Mouse (Mus musculus) embryonic facial prominence, embryonic 15.5 days (tissue): ENCODE measurements at regions not wholly inside any gene's neighbourhood (a gene's known extent, or its start where the extent isn't known, plus 50 kb on each side); places are given as distances from the start of the nearest gene placed in this dataset.

ENCODE experiments used
- ATAC-seq: fragments of 200-750 bp; cut with Nextera tagmentation; 2 replicates; pipeline ENCODE4 v1.8.0; 2017; ENCODE audit warnings: low read depth, moderate TSS enrichment; ENCODE audit not compliant: insufficient number of reproducible peaks, low FRiP score, low TSS enrichment
- H3K27ac ChIP-seq: fragments of 300-500 bp; sonication (generic); replicated peaks from 2 replicates; pipeline ENCODE4 v1.5.1; 2015; ENCODE audit warnings: mild to moderate bottlenecking, inconsistent platforms
- H3K27me3 ChIP-seq: fragments of 300-500 bp; sonication (generic); 2 replicates; pipeline ENCODE4 v1.6.1; 2015; ENCODE audit warnings: inconsistent platforms
- H3K36me3 ChIP-seq: fragments of 300-500 bp; sonication (generic); 2 replicates; pipeline ENCODE4 v1.6.1; 2015; ENCODE audit warnings: mild to moderate bottlenecking, inconsistent platforms
- H3K4me1 ChIP-seq: fragments of 300-500 bp; sonication (generic); 2 replicates; pipeline ENCODE4 v1.6.1; 2015; ENCODE audit warnings: inconsistent platforms
- H3K4me2 ChIP-seq: fragments of 300-500 bp; sonication (generic); replicated peaks from 2 replicates; pipeline ENCODE4 v1.6.1; 2015; ENCODE audit warnings: mild to moderate bottlenecking, inconsistent platforms
- H3K4me3 ChIP-seq: fragments of 300-500 bp; sonication (generic); replicated peaks from 2 replicates; pipeline ENCODE4 v1.5.1; 2015; ENCODE audit warnings: mild to moderate bottlenecking, inconsistent platforms
- H3K9ac ChIP-seq: fragments of 300-500 bp; sonication (generic); 2 replicates; pipeline ENCODE4 v1.6.1; 2015; ENCODE audit warnings: inconsistent platforms
- H3K9me3 ChIP-seq: fragments of 300-500 bp; sonication (generic); replicated peaks from 2 replicates; pipeline ENCODE4 v1.6.1; 2016; ENCODE audit warnings: inconsistent platforms
- WGBS: fragments of 180-500 bp; shearing (Covaris S2); methylation state at CpG from one replicate; pipeline ENCODE4 v1.1.7; 2015; 5-methylcytosine and 5-hydroxymethylcytosine counted together

GRCm38 (mm10) chr5:116766261-116766660 is 174.6 kb upstream of the Srrm4 start:
- no peak overlapping the region for H3K4me2 ChIP-seq
- H3K27ac ChIP-seq, result no peak overlapping the region
- ATAC-seq, result no peak
- H3K36me3 ChIP-seq, result no peaks in the 10 kb centered on the region
- no peak overlapping the region for H3K9ac ChIP-seq
- no peaks in the 10 kb centered on the region for H3K27me3 ChIP-seq
- H3K9me3 ChIP-seq, result no peaks in the 10 kb centered on the region; the same call in 1 of the 2 replicates
- no peaks in the 10 kb centered on the region for H3K4me1 ChIP-seq
- 83% methylated on average over 2 of the region's 2 CpGs for whole genome bisulfite sequencing
- H3K4me3 ChIP-seq, result no peak overlapping the region

- no peak overlapping the region for H3K9ac ChIP-seq
- no peak overlapping the region for H3K4me3 ChIP-seq
- WGBS, result 84% methylated on average over 6 of the region's 6 CpGs
- ATAC-seq, result no peak
- no peaks in the 10 kb centered on the region for H3K27me3 ChIP-seq
- no peak overlapping the region for H3K27ac ChIP-seq
- H3K36me3 ChIP-seq, result no peaks in the 10 kb centered on the region
- no peaks in the 10 kb centered on the region for H3K4me1 ChIP-seq
- no peak overlapping the region for H3K4me2 ChIP-seq
- H3K9me3 ChIP-seq, result no peaks in the 10 kb centered on the region; the same call in 1 of the 2 replicates
Observed at GRCm38 (mm10) chr5:116761323-116761722, 169.7 kb upstream of the Srrm4 start.

GRCm38 (mm10) chr5:116758687-116759086 is 167.1 kb upstream of the Srrm4 start:
- Histone ChIP-seq H3K9ac (no peak overlapping the region), H3K9me3 (no peaks in the 10 kb centered on the region), H3K27ac (no peak overlapping the region), H3K4me1 (no peaks in the 10 kb centered on the region), H3K4me3 (no peak overlapping the region), H3K36me3 (no peaks in the 10 kb centered on the region), H3K4me2 (no peak overlapping the region), H3K27me3 (no peaks in the 10 kb centered on the region)
- WGBS, result 83% methylated on average over 14 of the region's 14 CpGs
- no peak for ATAC-seq

- no peak for ATAC-seq
- H3K4me2 ChIP-seq, result no peak overlapping the region
- H3K27me3 ChIP-seq, result no peaks in the 10 kb centered on the region
- no peak overlapping the region for H3K27ac ChIP-seq
- H3K4me1 ChIP-seq, result no peaks in the 10 kb centered on the region
- 70% methylated on average over 2 of the region's 2 CpGs for WGBS
- no peak overlapping the region for H3K4me3 ChIP-seq
- H3K9me3 ChIP-seq, result no peaks in the 10 kb centered on the region
- H3K36me3 ChIP-seq, result no peaks in the 10 kb centered on the region
- H3K9ac ChIP-seq, result no peak overlapping the region
Observed at GRCm38 (mm10) chr5:116752941-116753340, 161.3 kb upstream of the Srrm4 start.

- Histone ChIP-seq H3K36me3 (no peaks in the 10 kb centered on the region), H3K4me3 (no peak overlapping the region), H3K4me2 (no peak overlapping the region), H3K27ac (no peak overlapping the region), H3K9me3 (no peaks in the 10 kb centered on the region), H3K27me3 (no peaks in the 10 kb centered on the region), H3K4me1 (no peaks in the 10 kb centered on the region), H3K9ac (no peak overlapping the region)
- no peak for ATAC-seq
- 59% methylated on average over 1 of the region's 1 CpGs for WGBS
Observed at GRCm38 (mm10) chr5:116752096-116752495, 160.5 kb upstream of the Srrm4 start.

GRCm38 (mm10) chr5:116745776-116746175 is 154.2 kb upstream of the Srrm4 start:
- H3K4me1 ChIP-seq, result no peaks in the 10 kb centered on the region
- ATAC-seq, result no peak
- H3K4me2 ChIP-seq, result no peak overlapping the region
- no peak overlapping the region for H3K4me3 ChIP-seq
- H3K27ac ChIP-seq, result no peak overlapping the region
- no peaks in the 10 kb centered on the region for H3K27me3 ChIP-seq
- H3K9me3 ChIP-seq, result no peaks in the 10 kb centered on the region
- WGBS, result 86% methylated on average over 4 of the region's 4 CpGs
- H3K36me3 ChIP-seq, result no peaks in the 10 kb centered on the region
- no peak overlapping the region for H3K9ac ChIP-seq

- Histone ChIP-seq H3K4me3 (no peak overlapping the region), H3K9ac (no peak overlapping the region), H3K36me3 (no peaks in the 10 kb centered on the region), H3K4me1 (no peaks in the 10 kb centered on the region), H3K9me3 (no peaks in the 10 kb centered on the region), H3K27ac (no peak overlapping the region), H3K27me3 (no peaks in the 10 kb centered on the region), H3K4me2 (no peak overlapping the region)
- 51% methylated on average over 10 of the region's 10 CpGs for WGBS
- no peak for ATAC-seq
Observed at GRCm38 (mm10) chr5:116744389-116744788, 152.8 kb upstream of the Srrm4 start.

GRCm38 (mm10) chr5:116735622-116736021 is 144.0 kb upstream of the Srrm4 start:
- Histone ChIP-seq H3K27me3 (no peaks in the 10 kb centered on the region), H3K9ac (no peak overlapping the region), H3K9me3 (no peaks in the 10 kb centered on the region), H3K36me3 (no peaks in the 10 kb centered on the region), H3K27ac (no peak overlapping the region), H3K4me2 (no peak overlapping the region), H3K4me3 (no peak overlapping the region), H3K4me1 (no peaks in the 10 kb centered on the region)
- 79% methylated on average over 4 of the region's 4 CpGs for WGBS
- ATAC-seq, result no peak

- no peaks in the 10 kb centered on the region for H3K9me3 ChIP-seq
- no peaks in the 10 kb centered on the region for H3K36me3 ChIP-seq
- H3K4me2 ChIP-seq, result no peak overlapping the region
- no peak overlapping the region for H3K4me3 ChIP-seq
- no peak overlapping the region for H3K27ac ChIP-seq
- H3K4me1 ChIP-seq, result no peaks in the 10 kb centered on the region
- no peaks in the 10 kb centered on the region for H3K27me3 ChIP-seq
- no peak for ATAC-seq
- no peak overlapping the region for H3K9ac ChIP-seq
- 90% methylated on average over 3 of the region's 3 CpGs for WGBS
Observed at GRCm38 (mm10) chr5:116731509-116731908, 139.9 kb upstream of the Srrm4 start.

GRCm38 (mm10) chr5:116719200-116719599 is 127.6 kb upstream of the Srrm4 start:
- H3K27ac ChIP-seq, result no peak overlapping the region
- no peaks in the 10 kb centered on the region for H3K4me1 ChIP-seq
- no peaks in the 10 kb centered on the region for H3K9me3 ChIP-seq
- no peak overlapping the region for H3K9ac ChIP-seq
- no peak for ATAC-seq
- H3K36me3 ChIP-seq, result no peaks in the 10 kb centered on the region
- 64% methylated on average over 1 of the region's 1 CpGs for WGBS
- H3K4me3 ChIP-seq, result no peak overlapping the region
- no peak overlapping the region for H3K4me2 ChIP-seq
- no peaks in the 10 kb centered on the region for H3K27me3 ChIP-seq

- Histone ChIP-seq H3K4me1 (no peaks in the 10 kb centered on the region), H3K27ac (no peak overlapping the region), H3K9me3 (no peaks in the 10 kb centered on the region), H3K9ac (no peak overlapping the region), H3K4me3 (no peak overlapping the region), H3K36me3 (no peaks in the 10 kb centered on the region), H3K27me3 (no peaks in the 10 kb centered on the region), H3K4me2 (no peak overlapping the region)
- 32% methylated on average over 7 of the region's 7 CpGs for WGBS
- ATAC-seq, result no peak
Observed at GRCm38 (mm10) chr5:116714256-116714655, 122.6 kb upstream of the Srrm4 start.

GRCm38 (mm10) chr5:116712056-116712455 is 120.4 kb upstream of the Srrm4 start:
- Histone ChIP-seq H3K27me3 (no peaks in the 10 kb centered on the region), H3K9me3 (no peaks in the 10 kb centered on the region), H3K4me3 (no peak overlapping the region), H3K9ac (no peak overlapping the region), H3K36me3 (no peaks in the 10 kb centered on the region), H3K4me2 (no peak overlapping the region), H3K27ac (no peak overlapping the region), H3K4me1 (no peaks in the 10 kb centered on the region)
- no peak for ATAC-seq
- 92% methylated on average over 3 of the region's 3 CpGs for WGBS
